In genomic region chr12:57825754-57826153, GRCm38 (mm10) we compare ENCODE assay signal across 8 mouse cellular contexts.
A peak's percentile ranks its signal among the peaks of the same experiment; 100 is the strongest.
DNase-seq lines count a peak whose midpoint lies in the region; ATAC-seq and TF ChIP-seq lines count a peak whose summit lies in the region.

No protein-coding gene starts in this region.

- ATAC-seq in heart, postnatal 0 days (ENCODE audit: insufficient read depth, low read depth), result no peak
- ATAC-seq in heart, embryonic 11.5 days (replicated peaks; ENCODE audit: insufficient number of reproducible peaks, low FRiP score, low TSS enrichment), result no peak
- ATAC-seq in forebrain, embryonic 15.5 days (replicated peaks), result peak; percentile 57
- peak; percentile 17; the same call in 1 of the 2 replicates for ATAC-seq in neural tube, embryonic 14.5 days (ENCODE audit: low read depth)

- TF ChIP-seq EP300 in heart, postnatal 0 days (IDR thresholded peaks at IDR 0.05; ENCODE audit: low read depth), result no peak

- no peak overlapping the region for H3K27ac ChIP-seq in heart, postnatal 0 days (ENCODE audit: low read depth)
- H3K27ac ChIP-seq in heart, embryonic 11.5 days (ENCODE audit: low read depth, low read length), result no peak overlapping the region
- no peak overlapping the region for H3K27ac ChIP-seq in forebrain, embryonic 15.5 days (replicated peaks)
- H3K27ac ChIP-seq in neural tube, embryonic 14.5 days (ENCODE audit: low read depth, low read length), result no peak overlapping the region

- no peak overlapping the region for H3K9ac ChIP-seq in heart, postnatal 0 days (replicated peaks; ENCODE audit: low read depth, low read length)
- H3K9ac ChIP-seq in heart, embryonic 11.5 days (ENCODE audit: low read depth, low read length), result no peak overlapping the region
- no peak overlapping the region for H3K9ac ChIP-seq in forebrain, embryonic 15.5 days (replicated peaks)
- H3K9ac ChIP-seq in neural tube, embryonic 14.5 days (replicated peaks; ENCODE audit: low read depth, low read length), result no peak overlapping the region

- H3K4me3 ChIP-seq in heart, postnatal 0 days (ENCODE audit: low read depth, low read length), result no peak overlapping the region
- H3K4me3 ChIP-seq in heart, embryonic 11.5 days (ENCODE audit: low read depth, low read length), result no peak overlapping the region
- H3K4me3 ChIP-seq in forebrain, embryonic 15.5 days, result no peak overlapping the region
- no peak overlapping the region for H3K4me3 ChIP-seq in neural tube, embryonic 14.5 days (ENCODE audit: low read depth, low read length)

- 6% methylated on average over 3 of the region's 3 CpGs for WGBS in heart, postnatal 0 days
- 15% methylated on average over 3 of the region's 3 CpGs for WGBS in heart, embryonic 11.5 days (ENCODE audit: insufficient replicate concordance)
- WGBS in forebrain, embryonic 15.5 days, result 11% methylated on average over 3 of the region's 3 CpGs
- WGBS in neural tube, embryonic 14.5 days, result 18% methylated on average over 3 of the region's 3 CpGs

- H3K27me3 ChIP-seq in heart, postnatal 0 days (ENCODE audit: control insufficient read depth, insufficient read depth, low read length), result no peaks in the 10 kb centered on the region
- no peaks in the 10 kb centered on the region for H3K27me3 ChIP-seq in heart, embryonic 11.5 days (ENCODE audit: control insufficient read depth, insufficient read depth, low read length)
- no peaks in the 10 kb centered on the region for H3K27me3 ChIP-seq in forebrain, embryonic 15.5 days
- no peaks in the 10 kb centered on the region for H3K27me3 ChIP-seq in neural tube, embryonic 14.5 days (ENCODE audit: control insufficient read depth, insufficient read depth, low read length)

- DNase-seq in heart, postnatal 0 days (ENCODE audit: low spot score), result peak; percentile 39
- DNase-seq in thymus, postnatal 0 days (ENCODE audit: low spot score), result peak; percentile 18
- DNase-seq in thymus, adult 18-20 months, result no peak
- DNase-seq in urinary bladder, postnatal 36 days (ENCODE audit: low spot score in 2 of 2), result no peak
- DNase-seq in gastrocnemius, postnatal 10 days, result no peak

- H3K9me3 ChIP-seq in heart, postnatal 0 days (replicated peaks; ENCODE audit: control insufficient read depth, low read length), result no peaks in the 10 kb centered on the region
- H3K9me3 ChIP-seq in heart, embryonic 11.5 days (replicated peaks; ENCODE audit: control insufficient read depth, low read length), result no peaks in the 10 kb centered on the region
- H3K9me3 ChIP-seq in forebrain, embryonic 15.5 days, result no peaks in the 10 kb centered on the region
- no peaks in the 10 kb centered on the region for H3K9me3 ChIP-seq in neural tube, embryonic 14.5 days (ENCODE audit: control insufficient read depth, low read length)

- no peak overlapping the region for H3K4me2 ChIP-seq in heart, postnatal 0 days (ENCODE audit: low read depth, low read length)
- H3K4me2 ChIP-seq in heart, embryonic 11.5 days, result no peak overlapping the region
- no peak overlapping the region for H3K4me2 ChIP-seq in forebrain, embryonic 15.5 days (replicated peaks)
- no peak overlapping the region for H3K4me2 ChIP-seq in neural tube, embryonic 14.5 days (ENCODE audit: low read depth, low read length)

- TF ChIP-seq CTCF in heart, postnatal 0 days (IDR thresholded peaks at IDR 0.05; ENCODE audit: low read depth), result peak; percentile 82

- no peaks in the 10 kb centered on the region for H3K4me1 ChIP-seq in heart, postnatal 0 days (ENCODE audit: control insufficient read depth, insufficient read depth)
- no peaks in the 10 kb centered on the region for H3K4me1 ChIP-seq in heart, embryonic 11.5 days (ENCODE audit: control insufficient read depth, insufficient read depth, low read length)
- no peaks in the 10 kb centered on the region for H3K4me1 ChIP-seq in forebrain, embryonic 15.5 days
- no peaks in the 10 kb centered on the region for H3K4me1 ChIP-seq in neural tube, embryonic 14.5 days (ENCODE audit: control insufficient read depth, insufficient read depth, low read length)

- H3K36me3 ChIP-seq in heart, postnatal 0 days (replicated peaks; ENCODE audit: control insufficient read depth, insufficient read depth, low read length), result no peaks in the 10 kb centered on the region
- no peaks in the 10 kb centered on the region for H3K36me3 ChIP-seq in heart, embryonic 11.5 days (ENCODE audit: control insufficient read depth, insufficient read depth, low read length)
- H3K36me3 ChIP-seq in forebrain, embryonic 15.5 days, result no peaks in the 10 kb centered on the region
- no peaks in the 10 kb centered on the region for H3K36me3 ChIP-seq in neural tube, embryonic 14.5 days (ENCODE audit: control insufficient read depth, insufficient read depth, low read length)

Comparison
In these comparisons a context has a peak if more than half of its experiments do, and no peak if none do; other contexts are left out.
1. DNase-seq: peak in heart, postnatal 0 days (single experiment) and thymus, postnatal 0 days (single experiment); none in thymus, adult 18-20 months (0 of 2), urinary bladder, postnatal 36 days (0 of 2) and gastrocnemius, postnatal 10 days (single experiment).
2. ATAC-seq: peak in forebrain, embryonic 15.5 days (single experiment) and neural tube, embryonic 14.5 days (single experiment); none in heart, postnatal 0 days (single experiment) and heart, embryonic 11.5 days (single experiment).